Mouse (Mus musculus): ENCODE results near the gene Fads6. TPM values are rescaled to one million over a fixed set of nuclear protein-coding genes. Genes with fewer than 3 reads are reported as not detected.

Fads6 gene
- total and polyA plus RNA-seq, 2 experiments from 2014 or later = 1.6 to 10.2 TPM

DNA sequence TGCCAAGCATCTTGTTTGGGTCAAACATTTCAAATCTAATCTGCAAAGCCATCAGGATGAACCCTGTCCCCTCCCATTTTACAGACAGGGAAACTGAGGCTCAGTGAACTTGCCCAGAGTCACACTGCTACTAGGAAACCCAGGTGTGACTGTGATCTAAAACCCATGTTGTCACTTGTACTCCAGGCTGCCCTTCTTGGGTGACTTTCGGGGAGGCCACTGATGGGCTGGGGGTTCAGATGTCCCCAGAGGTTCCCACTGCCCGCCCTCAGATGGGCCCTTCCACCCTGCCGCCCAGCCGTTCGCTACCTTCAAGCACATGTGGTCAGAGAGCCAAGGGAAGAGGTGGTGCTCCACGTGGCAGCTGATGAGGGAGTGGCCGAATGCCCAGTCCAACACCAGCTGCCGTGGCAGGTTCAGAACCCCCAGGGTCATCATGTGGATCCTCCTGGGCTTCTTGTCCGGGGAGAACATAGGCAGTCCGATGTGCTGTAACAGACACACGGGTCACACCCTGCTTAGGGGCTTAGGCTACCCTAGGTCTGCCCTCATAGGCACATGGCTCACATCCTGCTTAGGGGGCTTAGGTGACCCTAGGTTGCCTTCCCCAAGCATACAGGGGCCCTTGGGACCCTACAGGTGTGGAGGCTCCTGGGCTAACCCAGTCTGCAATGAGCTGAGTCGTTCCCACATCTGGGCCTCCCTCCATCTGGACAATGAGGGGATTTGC lies 13.4 kb downstream of the Fads6 start:
- no peak for TF ChIP-seq CTCF (IDR thresholded peaks at IDR 0.05)
- no peak overlapping the region for H3K4me3 ChIP-seq (ENCODE audit: low read depth, low read length)
- no peak overlapping the region for H3K4me2 ChIP-seq (ENCODE audit: low read depth, low read length, poor library complexity, severe bottlenecking)
- H3K9ac ChIP-seq (replicated peaks; ENCODE audit: low read length, poor library complexity, severe bottlenecking) = no peak overlapping the region
- H3K27ac ChIP-seq (ENCODE audit: low read depth, low read length) = no peak overlapping the region
- DNase-seq (ENCODE audit: low spot score) = no peak
- no peaks in the 10 kb centered on the region for H3K36me3 ChIP-seq (ENCODE audit: insufficient read depth, low read length)
- no peaks in the 10 kb centered on the region for H3K27me3 ChIP-seq (ENCODE audit: insufficient read depth, low read length)
- no peak for ATAC-seq (ENCODE audit: low FRiP score)
- H3K4me1 ChIP-seq (ENCODE audit: insufficient read depth, low read length) = no peaks in the 10 kb centered on the region
- WGBS = 81% methylated on average over 12 of the region's 12 CpGs
- no peaks in the 10 kb centered on the region for H3K9me3 ChIP-seq (ENCODE audit: low read length)

- no peaks in the 10 kb centered on the region for H3K36me3 ChIP-seq (ENCODE audit: insufficient read depth, low read length)
- 78% methylated on average over 9 of the region's 9 CpGs for WGBS
- H3K4me1 ChIP-seq (ENCODE audit: insufficient read depth, low read length) = no peaks in the 10 kb centered on the region
- ATAC-seq (ENCODE audit: low FRiP score) (no peak), DNase-seq (ENCODE audit: low spot score) (no peak)
- no peak overlapping the region for H3K4me3 ChIP-seq (ENCODE audit: low read depth, low read length)
- no peak overlapping the region for H3K27ac ChIP-seq (ENCODE audit: low read depth, low read length)
- TF ChIP-seq CTCF (IDR thresholded peaks at IDR 0.05) = no peak
- H3K9me3 ChIP-seq (ENCODE audit: low read length) = no peaks in the 10 kb centered on the region
- H3K9ac ChIP-seq (replicated peaks; ENCODE audit: low read length, poor library complexity, severe bottlenecking) = no peak overlapping the region
- H3K4me2 ChIP-seq (ENCODE audit: low read depth, low read length, poor library complexity, severe bottlenecking) = no peak overlapping the region
- H3K27me3 ChIP-seq (ENCODE audit: insufficient read depth, low read length) = no peaks in the 10 kb centered on the region
Measured at GRCm38 (mm10) chr11:115283486-115283765, 14.0 kb downstream of the Fads6 start.

GRCm38 (mm10) chr11:115282723-115283485 lies 14.6 kb downstream of the Fads6 start:
- Histone ChIP-seq H3K27ac (ENCODE audit: low read depth, low read length) (peak overlapping the region; percentile 55; the same call in 1 of the 2 replicates), H3K9ac (replicated peaks; ENCODE audit: low read length, poor library complexity, severe bottlenecking) (no peak overlapping the region), H3K4me2 (ENCODE audit: low read depth, low read length, poor library complexity, severe bottlenecking) (no peak overlapping the region), H3K9me3 (ENCODE audit: low read length) (no peaks in the 10 kb centered on the region), H3K27me3 (ENCODE audit: insufficient read depth, low read length) (no peaks in the 10 kb centered on the region), H3K36me3 (ENCODE audit: insufficient read depth, low read length) (no peaks in the 10 kb centered on the region), H3K4me1 (ENCODE audit: insufficient read depth, low read length) (peaks cover 2% of the 10 kb centered on the region; the same call in 1 of the 2 replicates), H3K4me3 (ENCODE audit: low read depth, low read length) (no peak overlapping the region)
- DNase-seq (ENCODE audit: low spot score) (peak; percentile 70), ATAC-seq (ENCODE audit: low FRiP score) (peak; percentile 55; the same call in 1 of the 2 replicates)
- 81% methylated on average over 8 of the region's 8 CpGs for WGBS
- TF ChIP-seq CTCF (IDR thresholded peaks at IDR 0.05) = no peak

DNA sequence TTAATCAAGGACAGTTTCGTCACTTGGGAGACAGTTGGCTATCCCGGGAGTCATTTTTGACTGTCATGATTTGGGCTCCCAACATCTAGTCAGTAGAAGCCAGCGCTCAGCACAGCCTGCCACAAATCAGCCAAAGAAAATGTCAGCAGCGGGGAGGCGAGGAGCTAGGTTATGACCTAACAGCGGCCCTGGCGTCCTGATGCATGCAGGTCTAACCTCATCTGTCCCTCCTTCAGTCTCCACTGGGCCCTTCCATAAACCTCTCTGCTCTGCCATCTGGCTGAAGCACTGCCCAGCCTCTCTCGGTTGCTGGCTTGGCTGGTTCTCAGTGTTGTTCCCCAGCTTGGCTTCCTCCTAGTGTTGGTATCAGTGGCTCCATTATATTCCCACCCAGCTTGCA lies 15.2 kb downstream of the Fads6 start:
- Histone ChIP-seq H3K4me3 (ENCODE audit: low read depth, low read length) (no peak overlapping the region), H3K9me3 (ENCODE audit: low read length) (no peaks in the 10 kb centered on the region), H3K36me3 (ENCODE audit: insufficient read depth, low read length) (no peaks in the 10 kb centered on the region), H3K27ac (ENCODE audit: low read depth, low read length) (peak overlapping the region; percentile 55; the same call in 1 of the 2 replicates), H3K4me2 (ENCODE audit: low read depth, low read length, poor library complexity, severe bottlenecking) (no peak overlapping the region), H3K27me3 (ENCODE audit: insufficient read depth, low read length) (no peaks in the 10 kb centered on the region), H3K9ac (replicated peaks; ENCODE audit: low read length, poor library complexity, severe bottlenecking) (no peak overlapping the region), H3K4me1 (ENCODE audit: insufficient read depth, low read length) (peaks cover 5% of the 10 kb centered on the region; the same call in 1 of the 2 replicates)
- WGBS = 69% methylated on average over 8 of the region's 8 CpGs
- no peak for TF ChIP-seq CTCF (IDR thresholded peaks at IDR 0.05)
- ATAC-seq (ENCODE audit: low FRiP score) (peak; percentile 35; the same call in 1 of the 2 replicates), DNase-seq (ENCODE audit: low spot score) (peak; percentile 61)

DNA sequence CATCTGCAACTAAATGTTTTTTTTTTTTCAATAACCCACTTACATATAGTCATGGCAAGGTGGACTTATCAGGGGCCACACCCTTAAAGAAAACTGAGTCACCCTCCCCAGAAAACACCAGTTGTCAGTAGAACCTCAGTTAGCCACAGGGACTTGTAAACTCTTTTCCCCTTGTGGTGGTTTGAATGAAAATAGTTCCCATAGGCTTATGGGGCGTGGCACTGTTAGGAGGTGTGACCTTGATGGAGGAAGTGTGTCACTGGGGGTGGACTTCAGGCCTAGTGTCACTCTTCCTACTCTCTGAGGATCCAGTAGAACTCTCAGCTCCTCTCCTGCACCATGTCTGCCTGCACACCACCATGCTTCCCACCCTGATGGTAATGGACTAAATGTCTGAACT lies 17.7 kb downstream of the Fads6 start:
- Histone ChIP-seq H3K4me1 (ENCODE audit: insufficient read depth, low read length) (peaks cover 18% of the 10 kb centered on the region), H3K27me3 (ENCODE audit: insufficient read depth, low read length) (no peaks in the 10 kb centered on the region), H3K36me3 (ENCODE audit: insufficient read depth, low read length) (no peaks in the 10 kb centered on the region), H3K4me3 (ENCODE audit: low read depth, low read length) (no peak overlapping the region), H3K27ac (ENCODE audit: low read depth, low read length) (no peak overlapping the region), H3K4me2 (ENCODE audit: low read depth, low read length, poor library complexity, severe bottlenecking) (no peak overlapping the region), H3K9me3 (ENCODE audit: low read length) (no peaks in the 10 kb centered on the region), H3K9ac (replicated peaks; ENCODE audit: low read length, poor library complexity, severe bottlenecking) (no peak overlapping the region)
- TF ChIP-seq CTCF (IDR thresholded peaks at IDR 0.05) = no peak
- no peak for DNase-seq (ENCODE audit: low spot score)
- WGBS = 79% methylated on average over 1 of the region's 1 CpGs
- no peak for ATAC-seq (ENCODE audit: low FRiP score)

DNA sequence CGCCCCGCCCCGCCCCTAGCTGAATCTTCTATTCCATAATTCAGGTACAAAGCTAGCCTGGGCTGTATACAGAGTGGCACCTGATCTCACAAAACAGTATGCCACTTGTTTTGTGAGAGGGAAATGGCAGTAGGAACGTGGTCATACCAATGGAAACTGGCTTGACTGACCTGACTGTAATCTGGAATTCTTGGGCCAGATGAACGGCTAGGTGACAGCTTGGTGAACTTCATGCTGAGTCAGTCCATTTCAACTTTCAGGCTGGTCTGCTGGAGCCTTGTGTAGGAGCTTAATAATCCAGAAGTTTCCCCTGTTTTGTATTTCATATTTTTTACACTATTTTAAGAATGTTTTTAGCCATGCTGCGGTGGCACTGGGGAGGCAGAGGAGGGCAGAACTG lies 19.3 kb downstream of the Fads6 start:
- no peaks in the 10 kb centered on the region for H3K27me3 ChIP-seq (ENCODE audit: insufficient read depth, low read length)
- no peak overlapping the region for H3K4me3 ChIP-seq (ENCODE audit: low read depth, low read length)
- no peak overlapping the region for H3K27ac ChIP-seq (ENCODE audit: low read depth, low read length)
- no peak for TF ChIP-seq CTCF (IDR thresholded peaks at IDR 0.05)
- no peak overlapping the region for H3K9ac ChIP-seq (replicated peaks; ENCODE audit: low read length, poor library complexity, severe bottlenecking)
- H3K4me2 ChIP-seq (ENCODE audit: low read depth, low read length, poor library complexity, severe bottlenecking) = no peak overlapping the region; the same call in 1 of the 2 replicates
- peaks cover 21% of the 10 kb centered on the region for H3K4me1 ChIP-seq (ENCODE audit: insufficient read depth, low read length)
- no peak for ATAC-seq (ENCODE audit: low FRiP score)
- no peak for DNase-seq (ENCODE audit: low spot score)
- H3K9me3 ChIP-seq (ENCODE audit: low read length) = no peaks in the 10 kb centered on the region
- 79% methylated on average over 6 of the region's 6 CpGs for WGBS
- no peaks in the 10 kb centered on the region for H3K36me3 ChIP-seq (ENCODE audit: insufficient read depth, low read length)
